Mouse (Mus musculus) MEL (cell line): ENCODE measurements around the gene Slitrk3. TPM values are rescaled to one million over a fixed set of nuclear protein-coding genes. Genes with fewer than 3 reads are reported as not detected.

Experiments used
- DNase-seq: peaks from one replicate; pipeline ENCODE4 v3.0.0; 2011; ENCODE audit warnings: low read depth, low spot score
- H3K27ac ChIP-seq: 2 replicates; pipeline ENCODE4 v1.5.1; 2012; ENCODE audit warnings: low read depth, mild to moderate bottlenecking, control low read depth, low read length, moderate library complexity; ENCODE audit not compliant: control insufficient read depth
- H3K27me3 ChIP-seq, 2 experiments: fragments of 150-350 bp in 1 of 2; sonication (generic) in 1 of 2; 2 replicates each; pipeline ENCODE4 v1.6.1; 2012; ENCODE audit warnings: low read length in 2 of 2, mild to moderate bottlenecking in 2 of 2, improper control_type of control experiment in 1 of 2, moderate library complexity in 1 of 2; ENCODE audit not compliant: insufficient read depth in 2 of 2, control insufficient read depth in 1 of 2
- H3K36me3 ChIP-seq, 2 experiments: 2 replicates each; pipeline ENCODE4 v1.6.1; 2012 to 2014; ENCODE audit warnings: low read length in 2 of 2, improper control_type of control experiment in 1 of 2, inconsistent platforms in 1 of 2, mild to moderate bottlenecking in 1 of 2; ENCODE audit not compliant: insufficient read depth in 2 of 2, control insufficient read depth in 1 of 2
- H3K4me1 ChIP-seq, 2 experiments: fragments of 150-350 bp in 1 of 2; sonication (generic) in 1 of 2; 2 replicates each; pipeline ENCODE4 v1.6.1; 2012; ENCODE audit warnings: low read length in 2 of 2, improper control_type of control experiment in 1 of 2, mild to moderate bottlenecking in 1 of 2; ENCODE audit not compliant: insufficient read depth in 2 of 2, control insufficient read depth in 1 of 2
- H3K4me3 ChIP-seq, 2 experiments: fragments of 150-350 bp in 1 of 2; sonication (generic) in 1 of 2; 2 replicates each; pipeline ENCODE4 v1.5.1; 2012; ENCODE audit warnings: low read depth in 2 of 2, low read length in 2 of 2, mild to moderate bottlenecking in 2 of 2, moderate library complexity in 2 of 2, control low read depth in 1 of 2, improper control_type of control experiment in 1 of 2; ENCODE audit not compliant: control insufficient read depth in 1 of 2, insufficient read depth in 1 of 2
- H3K79me2 ChIP-seq: 2 replicates; pipeline ENCODE4 v1.6.1; 2012; ENCODE audit warnings: mild to moderate bottlenecking, low read length, moderate library complexity; ENCODE audit not compliant: control insufficient read depth, poor library complexity, insufficient read depth
- H3K9ac ChIP-seq: 2 replicates; pipeline ENCODE4 v1.6.1; 2012; ENCODE audit warnings: low read depth, mild to moderate bottlenecking, control low read depth, low read length, moderate library complexity; ENCODE audit not compliant: control insufficient read depth, poor library complexity, severe bottlenecking
- H3K9me3 ChIP-seq: fragments of 150-350 bp; sonication (generic); replicated peaks from 2 replicates; pipeline ENCODE4 v1.6.1; 2012; ENCODE audit warnings: mild to moderate bottlenecking, low read length, improper control_type of control experiment, moderate library complexity; ENCODE audit not compliant: insufficient read depth
- E2F4 ChIP-seq: IDR thresholded peaks from 2 replicates; pipeline ENCODE4 v1.6.1; 2011; ENCODE audit warnings: low read depth, low read length, improper control_type of control experiment, borderline replicate concordance
- ETS1 ChIP-seq: IDR thresholded peaks from 2 replicates; pipeline ENCODE4 v1.6.1; 2012; ENCODE audit warnings: low read depth, mild to moderate bottlenecking, inconsistent platforms, low read length, improper control_type of control experiment, moderate library complexity
- GATA1 ChIP-seq: IDR thresholded peaks from 2 replicates; pipeline ENCODE4 v1.6.1; 2011; ENCODE audit warnings: low read depth, low read length, improper control_type of control experiment
- JUND ChIP-seq: IDR thresholded peaks from 2 replicates; pipeline ENCODE4 v1.6.1; 2011; ENCODE audit warnings: low read depth, mild to moderate bottlenecking, improper control_type of control experiment, low read length
- KAT2A ChIP-seq: conservative IDR thresholded peaks from 2 replicates; pipeline ENCODE4 v1.6.1; 2012; ENCODE audit warnings: low read depth, low read length, improper control_type of control experiment, inconsistent platforms
- MAFK ChIP-seq: IDR thresholded peaks from 2 replicates; pipeline ENCODE4 v1.6.1; 2011; ENCODE audit warnings: low read depth, mild to moderate bottlenecking, low read length, improper control_type of control experiment, borderline replicate concordance
- MAZ ChIP-seq: IDR thresholded peaks from 2 replicates; pipeline ENCODE4 v1.6.1; 2012; ENCODE audit warnings: low read depth, mild to moderate bottlenecking, inconsistent platforms, low read length, improper control_type of control experiment
- MYB ChIP-seq: IDR thresholded peaks from 2 replicates; pipeline ENCODE4 v1.6.1; 2011; ENCODE audit warnings: mild to moderate bottlenecking, low read depth, low read length, improper control_type of control experiment
- MYC ChIP-seq: IDR thresholded peaks from 2 replicates; pipeline ENCODE4 v1.6.1; 2011; ENCODE audit warnings: low read depth, mild to moderate bottlenecking, low read length, improper control_type of control experiment, moderate library complexity
- POLR2AphosphoS5 ChIP-seq: IDR thresholded peaks from 2 replicates; pipeline ENCODE4 v1.6.1; 2012; ENCODE audit warnings: low read depth, borderline replicate concordance, mild to moderate bottlenecking, inconsistent platforms, low read length, moderate library complexity, mixed read lengths
- RAD21 ChIP-seq: IDR thresholded peaks from 2 replicates; pipeline ENCODE4 v1.6.1; 2011; ENCODE audit warnings: mild to moderate bottlenecking, low read depth, low read length, improper control_type of control experiment
- SIN3A ChIP-seq: IDR thresholded peaks from 2 replicates; pipeline ENCODE4 v1.6.1; 2012; ENCODE audit warnings: low read length, improper control_type of control experiment, inconsistent platforms
- TCF12 ChIP-seq: IDR thresholded peaks from 2 replicates; pipeline ENCODE4 v1.6.1; 2014; ENCODE audit warnings: low read depth, mild to moderate bottlenecking, inconsistent platforms, low read length, improper control_type of control experiment, moderate library complexity
- USF2 ChIP-seq, 2 experiments: IDR thresholded peaks; 2 replicates each; pipeline ENCODE4 v1.6.1; 2011 to 2012; ENCODE audit warnings: improper control_type of control experiment in 2 of 2, low read length in 2 of 2, borderline replicate concordance in 1 of 2, inconsistent platforms in 1 of 2, low read depth in 1 of 2, mild to moderate bottlenecking in 1 of 2; ENCODE audit not compliant: insufficient read depth in 1 of 2
- ZC3H11A ChIP-seq: IDR thresholded peaks from 2 replicates; pipeline ENCODE4 v1.6.1; 2012; ENCODE audit warnings: low read depth, mild to moderate bottlenecking, inconsistent platforms, low read length, improper control_type of control experiment
- ZKSCAN1 ChIP-seq: IDR thresholded peaks from 2 replicates; pipeline ENCODE4 v1.6.1; 2012; ENCODE audit warnings: low read depth, mild to moderate bottlenecking, inconsistent platforms, low read length, improper control_type of control experiment, moderate library complexity
- polyA plus RNA-seq, 2 experiments: library from polyadenylated mRNA; stranded (reverse) in 1 of 2; unstranded in 1 of 2; fragments of >175 nt in 1 of 2; fragments of >200 nt in 1 of 2; gene quantifications; 2 replicates each; pipeline versions ENCODE4 v1.2.1 to v1.2.4; 2012; ENCODE audit warnings: low replicate concordance in 2 of 2, low read depth in 1 of 2; ENCODE audit not compliant: insufficient read length in 2 of 2, insufficient read depth in 1 of 2, missing spikeins in 1 of 2
- total RNA-seq: library from RNA; depleted of rRNA; stranded (reverse); fragments of 300-350 nt; gene quantifications from 2 replicates; pipeline ENCODE4 v1.2.3, GENCODE M21; 2012

Slitrk3 gene
- total and polyA plus RNA-seq, 3 experiments: not detected

GRCm38 (mm10) chr3:73055399-73056043, 2.1 kb downstream of the Slitrk3 start:
- Histone ChIP-seq H3K36me3 (no peaks in the 10 kb centered on the region), H3K27me3 (no peaks in the 10 kb centered on the region), H3K4me1 (no peaks in the 10 kb centered on the region), H3K27ac (no peak overlapping the region), H3K79me2 (no peaks in the 10 kb centered on the region), H3K9ac (no peak overlapping the region), H3K4me3 (no peak overlapping the region), H3K9me3 (no peaks in the 10 kb centered on the region)
- DNase-seq: no peak
- TF ChIP-seq MYB (no peak), MYC (no peak), E2F4 (no peak), JUND (no peak), USF2 (IDR thresholded peaks at IDR 0.05; ENCODE audit: borderline replicate concordance in 1 of 2, insufficient read depth in 1 of 2, low read depth in 1 of 2, low read length in 2 of 2) (no peak), RAD21 (no peak), TCF12 (no peak), GATA1 (no peak), ZKSCAN1 (no peak)

- no peaks in the 10 kb centered on the region for H3K4me1 ChIP-seq
- DNase-seq: no peak
- no peaks in the 10 kb centered on the region for H3K9me3 ChIP-seq
- TF ChIP-seq E2F4 (no peak), MAZ (no peak), MYB (no peak), ETS1 (no peak), POLR2AphosphoS5 (no peak), KAT2A (no peak), SIN3A (no peak), MAFK (no peak), ZC3H11A (no peak), ZKSCAN1 (no peak)
- no peak overlapping the region for H3K9ac ChIP-seq
- no peak overlapping the region for H3K27ac ChIP-seq
- no peaks in the 10 kb centered on the region for H3K36me3 ChIP-seq
- no peaks in the 10 kb centered on the region for H3K79me2 ChIP-seq
- H3K4me3 ChIP-seq: no peak overlapping the region
- H3K27me3 ChIP-seq: no peaks in the 10 kb centered on the region
Observed at GRCm38 (mm10) chr3:73053451-73053931, 4.1 kb downstream of the Slitrk3 start.
